Mouse (Mus musculus): ENCODE results near the gene Pqlc3. TPM values are rescaled to one million over a fixed set of nuclear protein-coding genes. Genes with fewer than 3 reads are reported as not detected.
A peak's percentile ranks its signal among the peaks of the same experiment; 100 is the strongest.

The Pqlc3 gene
- polyA plus RNA-seq, 1 experiment from 2014 or later = 9.9 TPM

DNA sequence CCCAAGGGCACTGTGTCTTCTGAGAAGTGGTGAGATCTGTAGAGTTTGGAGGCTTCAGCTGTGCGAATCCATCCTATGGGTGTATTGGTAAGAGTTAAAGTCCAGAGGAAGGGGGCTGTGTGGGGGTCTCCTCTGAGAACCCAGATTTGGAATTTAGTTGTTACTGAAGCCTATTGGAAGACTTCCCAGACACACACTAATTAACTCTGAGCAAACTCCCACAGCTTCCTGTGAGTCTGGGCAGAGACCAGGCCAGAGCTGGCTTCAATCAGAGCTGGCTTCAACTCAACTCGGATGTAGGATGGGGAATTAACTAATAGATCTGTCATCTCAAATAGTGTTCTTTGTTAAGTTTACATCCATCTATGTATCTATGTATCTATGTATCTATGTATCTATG is 15.5 kb upstream of the Pqlc3 start:
- Histone ChIP-seq H3K4me3 (ENCODE audit: low read depth, low read length) (no peak overlapping the region), H3K9me3 (ENCODE audit: control insufficient read depth, low read length) (peaks cover 4% of the 10 kb centered on the region; the same call in 1 of the 2 replicates), H3K4me2 (ENCODE audit: low read length) (no peak overlapping the region), H3K27ac (ENCODE audit: low read depth) (no peak overlapping the region), H3K36me3 (ENCODE audit: control insufficient read depth, insufficient read depth, low read length) (no peaks in the 10 kb centered on the region), H3K27me3 (replicated peaks; ENCODE audit: control insufficient read depth, insufficient read depth, low read length) (no peaks in the 10 kb centered on the region), H3K4me1 (replicated peaks; ENCODE audit: control insufficient read depth, insufficient read depth, low read length) (0 out of 2 replicates have a peak, but pooled peaks cover 3% of the 10 kb centered on the region), H3K9ac (ENCODE audit: low read length) (no peak overlapping the region)
- 66% methylated on average over 2 of the region's 2 CpGs for WGBS
- no peak for ATAC-seq (replicated peaks; ENCODE audit: low FRiP score, low TSS enrichment, low read depth)
- no peak for DNase-seq (ENCODE audit: low spot score)

DNA sequence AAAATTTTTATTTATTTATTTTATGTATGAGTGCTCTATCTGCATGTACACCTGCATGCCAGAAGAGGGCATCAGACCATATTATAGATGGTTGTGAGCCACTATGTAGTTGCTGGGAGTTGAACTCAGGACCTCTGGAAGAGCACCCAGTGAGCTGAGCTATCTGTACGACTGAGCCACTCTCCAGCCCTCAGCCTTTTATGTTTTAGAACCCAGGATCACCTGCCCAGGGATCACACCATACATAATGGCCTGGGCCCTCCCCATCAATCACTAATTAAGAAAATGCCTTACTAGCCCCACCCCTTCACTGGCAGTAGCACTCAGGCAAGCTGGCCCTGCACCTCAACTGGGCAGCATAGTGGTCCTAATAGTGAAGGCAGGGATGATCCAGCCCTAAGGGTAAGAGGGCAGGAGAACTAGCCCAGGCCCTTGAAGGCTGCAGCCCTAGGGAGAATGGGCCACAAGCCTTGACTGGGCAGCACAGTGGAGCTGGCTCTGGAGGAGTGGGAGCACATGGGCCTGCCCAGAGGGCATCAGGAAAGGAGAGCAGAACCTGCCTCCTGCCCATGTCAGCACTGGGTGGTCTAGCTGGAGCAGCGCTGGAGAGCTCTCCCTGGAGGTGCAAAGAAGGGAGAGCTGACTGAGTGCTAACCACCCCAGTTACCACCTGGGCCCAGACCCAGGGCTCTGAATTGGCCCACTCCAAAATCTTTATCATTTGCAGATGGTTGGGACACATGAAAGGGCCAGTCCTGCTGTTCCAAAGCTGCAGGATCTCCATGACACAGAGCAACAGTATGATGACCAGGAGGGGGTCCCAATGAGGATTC is 12.1 kb upstream of the Pqlc3 start:
- peak; percentile 40; the same call in 1 of the 2 replicates for ATAC-seq (replicated peaks; ENCODE audit: low FRiP score, low TSS enrichment, low read depth)
- 84% methylated on average over 2 of the region's 2 CpGs for WGBS
- Histone ChIP-seq H3K4me3 (ENCODE audit: low read depth, low read length) (no peak overlapping the region), H3K36me3 (ENCODE audit: control insufficient read depth, insufficient read depth, low read length) (no peaks in the 10 kb centered on the region), H3K27me3 (replicated peaks; ENCODE audit: control insufficient read depth, insufficient read depth, low read length) (no peaks in the 10 kb centered on the region), H3K4me1 (replicated peaks; ENCODE audit: control insufficient read depth, insufficient read depth, low read length) (0 out of 2 replicates have a peak, but pooled peaks cover 3% of the 10 kb centered on the region), H3K9me3 (ENCODE audit: control insufficient read depth, low read length) (peaks cover 4% of the 10 kb centered on the region; the same call in 1 of the 2 replicates), H3K9ac (ENCODE audit: low read length) (no peak overlapping the region), H3K4me2 (ENCODE audit: low read length) (no peak overlapping the region), H3K27ac (ENCODE audit: low read depth) (no peak overlapping the region)
- DNase-seq (ENCODE audit: low spot score) = no peak

DNA sequence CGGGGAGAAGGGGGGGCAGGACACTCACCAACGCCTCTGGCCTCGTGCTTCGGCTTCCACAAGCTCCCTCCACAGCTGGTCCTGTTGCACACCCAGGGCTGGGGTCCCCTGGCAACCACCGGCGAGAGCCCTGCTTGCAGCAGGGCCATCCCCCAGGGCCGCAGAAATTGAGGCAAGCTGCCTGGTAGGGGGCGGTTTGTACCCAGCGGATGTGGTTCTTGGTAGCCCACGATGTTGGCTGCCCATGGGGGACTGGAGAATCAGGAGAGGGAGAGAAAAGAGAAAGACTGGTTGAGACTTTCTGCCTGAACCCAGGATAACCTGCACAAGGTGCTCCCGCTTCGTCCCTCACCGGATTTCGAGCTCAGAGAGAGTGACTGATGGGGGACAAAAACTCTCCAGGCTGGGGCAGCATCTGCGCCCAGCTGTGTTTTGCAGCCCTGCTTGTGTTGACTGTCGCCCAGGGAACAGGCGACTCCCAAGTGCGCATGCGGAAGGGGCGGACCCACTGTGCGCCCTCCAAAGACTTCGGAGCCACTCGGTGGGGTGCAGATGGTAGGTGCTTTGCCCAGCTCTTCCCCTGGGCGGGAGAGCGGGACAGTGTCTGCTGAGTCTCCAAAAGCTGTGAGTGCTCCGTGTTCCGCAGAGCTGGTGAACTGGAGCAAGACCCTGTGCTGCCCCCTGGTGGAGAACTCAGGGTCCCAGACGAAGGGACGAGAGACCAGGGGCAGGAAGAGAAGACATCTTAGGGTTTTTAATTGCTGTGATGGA is 11.1 kb upstream of the Pqlc3 start, which contains the start of gene 2410004P03Rik:
2410004P03Rik (minus strand) TSS at position 628 of the 771 bp plus-strand sequence.
- Histone ChIP-seq H3K9ac (ENCODE audit: low read length) (peak within 1 kb of the TSS; percentile 42), H3K4me3 (ENCODE audit: low read depth, low read length) (peak within 1 kb of the TSS; percentile 41), H3K4me1 (replicated peaks; ENCODE audit: control insufficient read depth, insufficient read depth, low read length) (0 out of 2 replicates have a peak, but pooled peaks cover 3% of the 10 kb centered on the region), H3K27me3 (replicated peaks; ENCODE audit: control insufficient read depth, insufficient read depth, low read length) (no peaks in the 10 kb centered on the region), H3K9me3 (ENCODE audit: control insufficient read depth, low read length) (peaks cover 4% of the 10 kb centered on the region; the same call in 1 of the 2 replicates), H3K36me3 (ENCODE audit: control insufficient read depth, insufficient read depth, low read length) (no peaks in the 10 kb centered on the region), H3K4me2 (ENCODE audit: low read length) (peak within 1 kb of the TSS; percentile 61), H3K27ac (ENCODE audit: low read depth) (no peak within 1 kb of the TSS)
- DNase-seq (ENCODE audit: low spot score) (peak; percentile 93), ATAC-seq (replicated peaks; ENCODE audit: low FRiP score, low TSS enrichment, low read depth) (peak; percentile 82)
- 8% methylated on average over 29 of the region's 29 CpGs for WGBS

DNA sequence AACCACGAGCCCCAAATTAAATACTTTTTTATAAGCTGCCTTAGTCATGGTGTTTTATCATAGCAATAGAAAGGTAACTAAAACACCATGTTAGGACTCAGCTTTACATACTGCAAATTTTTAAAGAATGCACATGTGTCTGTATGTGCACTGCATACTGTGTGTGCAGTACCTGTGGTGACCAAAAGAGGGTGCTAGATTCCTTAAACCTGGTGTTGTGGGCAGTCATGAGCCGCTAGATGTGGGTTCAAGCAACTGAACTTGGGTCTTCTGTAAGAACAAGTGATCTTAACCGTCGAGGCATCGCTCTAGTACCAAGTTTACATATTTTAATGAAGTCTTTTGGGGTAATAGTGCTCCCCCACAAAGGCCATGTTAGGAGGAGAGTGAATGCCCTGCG is 9.3 kb upstream of the Pqlc3 start:
- H3K27me3 ChIP-seq (replicated peaks; ENCODE audit: control insufficient read depth, insufficient read depth, low read length) = no peaks in the 10 kb centered on the region
- ATAC-seq (replicated peaks; ENCODE audit: low FRiP score, low TSS enrichment, low read depth) (no peak), DNase-seq (ENCODE audit: low spot score) (no peak)
- H3K4me1 ChIP-seq (replicated peaks; ENCODE audit: control insufficient read depth, insufficient read depth, low read length) = 0 out of 2 replicates have a peak, but pooled peaks cover 3% of the 10 kb centered on the region
- no peak overlapping the region for H3K27ac ChIP-seq (ENCODE audit: low read depth)
- H3K4me3 ChIP-seq (ENCODE audit: low read depth, low read length) = no peak overlapping the region
- H3K9ac ChIP-seq (ENCODE audit: low read length) = no peak overlapping the region
- no peaks in the 10 kb centered on the region for H3K9me3 ChIP-seq (ENCODE audit: control insufficient read depth, low read length)
- WGBS = 94% methylated on average over 6 of the region's 6 CpGs
- no peak overlapping the region for H3K4me2 ChIP-seq (ENCODE audit: low read length)
- H3K36me3 ChIP-seq (ENCODE audit: control insufficient read depth, insufficient read depth, low read length) = no peaks in the 10 kb centered on the region

DNA sequence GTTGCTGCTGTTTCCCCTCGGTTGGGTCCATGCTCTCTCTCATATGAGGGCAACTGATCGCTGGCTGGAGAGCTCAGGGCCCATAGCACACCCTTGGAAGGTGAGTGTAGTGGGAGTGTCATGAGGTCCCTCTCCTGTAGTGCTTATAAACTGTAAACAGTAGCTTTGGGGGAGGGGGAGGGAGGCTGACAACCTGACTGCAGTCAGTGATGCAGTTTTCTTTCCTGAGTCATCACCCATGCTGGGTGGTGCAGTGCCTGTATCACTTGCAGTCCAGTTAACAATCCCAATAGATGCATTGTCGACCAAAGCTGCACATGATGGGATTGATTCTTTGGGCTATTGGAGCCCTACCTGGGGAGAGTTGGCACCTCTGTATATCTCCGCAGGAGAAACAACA is 1.0 kb upstream of the Pqlc3 start:
- Histone ChIP-seq H3K4me1 (replicated peaks; ENCODE audit: control insufficient read depth, insufficient read depth, low read length) (peaks cover 9% of the 10 kb centered on the region), H3K36me3 (ENCODE audit: control insufficient read depth, insufficient read depth, low read length) (no peaks in the 10 kb centered on the region), H3K4me2 (ENCODE audit: low read length) (no peak overlapping the region), H3K9ac (ENCODE audit: low read length) (no peak overlapping the region), H3K4me3 (ENCODE audit: low read depth, low read length) (no peak overlapping the region), H3K9me3 (ENCODE audit: control insufficient read depth, low read length) (no peaks in the 10 kb centered on the region), H3K27ac (ENCODE audit: low read depth) (no peak overlapping the region), H3K27me3 (replicated peaks; ENCODE audit: control insufficient read depth, insufficient read depth, low read length) (0 out of 2 replicates have a peak, but pooled peaks cover 10% of the 10 kb centered on the region)
- DNase-seq (ENCODE audit: low spot score) (no peak), ATAC-seq (replicated peaks; ENCODE audit: low FRiP score, low TSS enrichment, low read depth) (no peak)
- 44% methylated on average over 4 of the region's 4 CpGs for WGBS

DNA sequence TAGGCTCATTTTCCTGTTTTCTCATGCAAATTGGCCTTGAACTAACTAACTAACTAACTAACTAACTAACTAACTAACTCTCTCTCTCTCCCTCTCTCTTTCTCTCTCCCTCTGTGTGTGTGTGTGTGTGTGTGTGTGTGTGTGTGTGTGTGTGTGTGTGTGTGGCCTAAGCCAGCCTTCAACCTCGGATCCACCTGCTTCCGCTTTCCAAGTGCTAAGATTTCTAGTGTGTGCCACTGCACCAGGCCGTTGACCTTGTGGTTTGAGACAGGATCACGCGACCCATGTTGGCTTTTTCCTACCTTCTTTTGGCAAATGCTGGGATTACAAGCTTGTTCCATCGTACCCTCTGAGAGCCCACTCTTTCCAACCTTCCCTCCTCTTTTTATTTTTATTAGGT is 420 bp upstream of the Pqlc3 start:
- H3K9me3 ChIP-seq (ENCODE audit: control insufficient read depth, low read length) = no peaks in the 10 kb centered on the region
- H3K4me2 ChIP-seq (ENCODE audit: low read length) = no peak overlapping the region
- 0 out of 2 replicates have a peak, but pooled peaks cover 10% of the 10 kb centered on the region for H3K27me3 ChIP-seq (replicated peaks; ENCODE audit: control insufficient read depth, insufficient read depth, low read length)
- WGBS = 58% methylated on average over 6 of the region's 6 CpGs
- DNase-seq (ENCODE audit: low spot score) (no peak), ATAC-seq (replicated peaks; ENCODE audit: low FRiP score, low TSS enrichment, low read depth) (no peak)
- 0 out of 2 replicates have a peak, but pooled peaks cover 3% of the 10 kb centered on the region for H3K36me3 ChIP-seq (ENCODE audit: control insufficient read depth, insufficient read depth, low read length)
- H3K27ac ChIP-seq (ENCODE audit: low read depth) = no peak overlapping the region
- no peak overlapping the region for H3K9ac ChIP-seq (ENCODE audit: low read length)
- H3K4me3 ChIP-seq (ENCODE audit: low read depth, low read length) = no peak overlapping the region
- H3K4me1 ChIP-seq (replicated peaks; ENCODE audit: control insufficient read depth, insufficient read depth, low read length) = peaks cover 9% of the 10 kb centered on the region

DNA sequence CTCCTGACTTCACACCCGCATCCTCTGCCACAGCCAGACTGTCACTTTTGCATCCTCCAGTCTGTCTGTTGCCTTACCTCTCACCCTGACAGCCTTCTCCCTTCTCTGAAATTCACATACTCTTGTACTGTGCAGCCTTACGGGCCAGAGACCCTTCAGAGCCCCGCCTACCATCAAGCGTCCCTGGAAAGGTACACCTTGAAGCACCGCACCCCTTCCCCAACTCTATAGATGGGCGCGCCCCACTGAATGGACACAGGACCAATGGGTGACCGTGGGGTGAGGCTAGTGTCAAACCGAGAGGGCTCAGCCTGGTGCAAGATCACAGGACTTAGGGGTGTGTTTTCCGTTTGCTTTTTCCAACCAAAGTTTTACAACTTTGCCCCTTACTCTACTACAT is 1.1 kb downstream of the Pqlc3 start:
- peak; percentile 14; the same call in 1 of the 2 replicates for ATAC-seq (replicated peaks; ENCODE audit: low FRiP score, low TSS enrichment, low read depth)
- H3K27ac ChIP-seq (ENCODE audit: low read depth) = no peak overlapping the region
- H3K9me3 ChIP-seq (ENCODE audit: control insufficient read depth, low read length) = no peaks in the 10 kb centered on the region
- DNase-seq (ENCODE audit: low spot score) = no peak
- peak overlapping the region; percentile 59 for H3K4me3 ChIP-seq (ENCODE audit: low read depth, low read length)
- H3K27me3 ChIP-seq (replicated peaks; ENCODE audit: control insufficient read depth, insufficient read depth, low read length) = 0 out of 2 replicates have a peak, but pooled peaks cover 10% of the 10 kb centered on the region
- H3K36me3 ChIP-seq (ENCODE audit: control insufficient read depth, insufficient read depth, low read length) = 0 out of 2 replicates have a peak, but pooled peaks cover 7% of the 10 kb centered on the region
- H3K9ac ChIP-seq (ENCODE audit: low read length) = peak overlapping the region; percentile 30; the same call in 1 of the 2 replicates
- H3K4me2 ChIP-seq (ENCODE audit: low read length) = peak overlapping the region; percentile 88
- 11% methylated on average over 10 of the region's 10 CpGs for WGBS
- H3K4me1 ChIP-seq (replicated peaks; ENCODE audit: control insufficient read depth, insufficient read depth, low read length) = peaks cover 9% of the 10 kb centered on the region

DNA sequence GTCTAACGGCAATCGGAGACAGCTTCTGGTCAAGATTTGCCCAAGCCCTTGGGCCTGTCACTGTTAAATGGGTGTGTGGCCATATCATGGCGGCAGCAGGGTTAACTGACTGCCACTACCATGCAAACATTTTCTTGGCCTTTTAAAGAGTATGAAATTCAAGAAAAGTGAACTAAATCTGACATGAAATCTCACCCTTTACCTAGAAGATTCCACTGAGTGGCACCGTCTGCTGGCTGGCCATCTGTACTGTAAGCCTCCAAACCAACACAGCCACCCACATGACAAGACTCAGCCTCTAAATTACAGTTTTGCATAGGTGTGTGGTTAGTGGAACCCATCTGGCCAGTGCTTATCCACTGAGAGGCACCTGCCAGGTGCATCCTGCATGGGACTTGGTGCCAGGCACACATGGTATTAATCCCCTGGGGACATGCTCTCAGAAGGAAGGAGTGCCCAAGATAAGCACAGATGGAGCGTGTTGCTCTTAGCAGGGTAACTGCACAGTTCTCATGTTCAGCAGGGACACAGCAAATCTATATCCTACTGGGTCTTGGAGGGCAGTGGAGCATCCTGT is 3.2 kb downstream of the Pqlc3 start:
- DNase-seq (ENCODE audit: low spot score) (no peak), ATAC-seq (replicated peaks; ENCODE audit: low FRiP score, low TSS enrichment, low read depth) (no peak)
- H3K27ac ChIP-seq (ENCODE audit: low read depth) = no peak overlapping the region
- H3K4me1 ChIP-seq (replicated peaks; ENCODE audit: control insufficient read depth, insufficient read depth, low read length) = peaks cover 9% of the 10 kb centered on the region
- 89% methylated on average over 5 of the region's 5 CpGs for WGBS
- 0 out of 2 replicates have a peak, but pooled peaks cover 7% of the 10 kb centered on the region for H3K36me3 ChIP-seq (ENCODE audit: control insufficient read depth, insufficient read depth, low read length)
- H3K9ac ChIP-seq (ENCODE audit: low read length) = no peak overlapping the region
- no peaks in the 10 kb centered on the region for H3K9me3 ChIP-seq (ENCODE audit: control insufficient read depth, low read length)
- no peak overlapping the region for H3K4me2 ChIP-seq (ENCODE audit: low read length)
- 0 out of 2 replicates have a peak, but pooled peaks cover 10% of the 10 kb centered on the region for H3K27me3 ChIP-seq (replicated peaks; ENCODE audit: control insufficient read depth, insufficient read depth, low read length)
- H3K4me3 ChIP-seq (ENCODE audit: low read depth, low read length) = no peak overlapping the region

Data from intestine, embryonic 14.5 days (tissue).